Mouse (Mus musculus): Measurements from ENCODE around the gene Adam15. TPM values are rescaled to one million over a fixed set of nuclear protein-coding genes. Genes with fewer than 3 reads are reported as not detected.

The Adam15 gene
- polyA plus RNA-seq, 1 experiment from 2014 or later = 44.0 TPM

- under 1% methylated on average over 51 of the region's 56 CpGs for WGBS
- no peak for DNase-seq (ENCODE audit: low spot score)
- ATAC-seq (ENCODE audit: low FRiP score) = no peak
- Histone ChIP-seq H3K4me1 (replicated peaks; ENCODE audit: control insufficient read depth, insufficient read depth, low read length) (peaks cover 48% of the 10 kb centered on the region), H3K27ac (no peak overlapping the region), H3K27me3 (ENCODE audit: control insufficient read depth, insufficient read depth, low read length) (peaks cover 31% of the 10 kb centered on the region), H3K4me3 (replicated peaks; ENCODE audit: low read length) (peak overlapping the region; percentile 48), H3K9ac (peak overlapping the region; percentile 71), H3K36me3 (replicated peaks; ENCODE audit: control insufficient read depth, insufficient read depth) (no peaks in the 10 kb centered on the region), H3K9me3 (ENCODE audit: control insufficient read depth, low read length) (no peaks in the 10 kb centered on the region), H3K4me2 (replicated peaks) (peak overlapping the region; percentile 100)
Observed at GRCm38 (mm10) chr3:89391663-89392511, 42.1 kb upstream of the Adam15 start.

GRCm38 (mm10) chr3:89390699-89391662, 41.2 kb upstream of the Adam15 start:
- H3K4me1 ChIP-seq (replicated peaks; ENCODE audit: control insufficient read depth, insufficient read depth, low read length) = peaks cover 41% of the 10 kb centered on the region

GRCm38 (mm10) chr3:89390111-89390515, 40.3 kb upstream of the Adam15 start:
- ATAC-seq (ENCODE audit: low FRiP score) (no peak), DNase-seq (ENCODE audit: low spot score) (no peak)
- no peak overlapping the region for H3K9ac ChIP-seq
- no peak overlapping the region for H3K4me3 ChIP-seq (replicated peaks; ENCODE audit: low read length)
- no peak overlapping the region for H3K27ac ChIP-seq
- H3K9me3 ChIP-seq (ENCODE audit: control insufficient read depth, low read length) = no peaks in the 10 kb centered on the region
- peaks cover 19% of the 10 kb centered on the region for H3K27me3 ChIP-seq (ENCODE audit: control insufficient read depth, insufficient read depth, low read length)
- H3K4me1 ChIP-seq (replicated peaks; ENCODE audit: control insufficient read depth, insufficient read depth, low read length) = peaks cover 40% of the 10 kb centered on the region
- H3K36me3 ChIP-seq (replicated peaks; ENCODE audit: control insufficient read depth, insufficient read depth) = no peaks in the 10 kb centered on the region
- 69% methylated on average over 4 of the region's 5 CpGs for WGBS
- H3K4me2 ChIP-seq (replicated peaks) = no peak overlapping the region

More at GRCm38 (mm10) chr3:89390699-89391662, 41.2 kb upstream of the Adam15 start:
- Histone ChIP-seq H3K4me3 (replicated peaks; ENCODE audit: low read length) (peak overlapping the region; percentile 48), H3K4me2 (replicated peaks) (peak overlapping the region; percentile 100), H3K36me3 (replicated peaks; ENCODE audit: control insufficient read depth, insufficient read depth) (no peaks in the 10 kb centered on the region), H3K9me3 (ENCODE audit: control insufficient read depth, low read length) (no peaks in the 10 kb centered on the region), H3K9ac (peak overlapping the region; percentile 71), H3K27ac (no peak overlapping the region), H3K27me3 (ENCODE audit: control insufficient read depth, insufficient read depth, low read length) (peaks cover 28% of the 10 kb centered on the region)
- DNase-seq (ENCODE audit: low spot score) (no peak), ATAC-seq (ENCODE audit: low FRiP score) (no peak)
- WGBS = 11% methylated on average over 19 of the region's 19 CpGs

DNA sequence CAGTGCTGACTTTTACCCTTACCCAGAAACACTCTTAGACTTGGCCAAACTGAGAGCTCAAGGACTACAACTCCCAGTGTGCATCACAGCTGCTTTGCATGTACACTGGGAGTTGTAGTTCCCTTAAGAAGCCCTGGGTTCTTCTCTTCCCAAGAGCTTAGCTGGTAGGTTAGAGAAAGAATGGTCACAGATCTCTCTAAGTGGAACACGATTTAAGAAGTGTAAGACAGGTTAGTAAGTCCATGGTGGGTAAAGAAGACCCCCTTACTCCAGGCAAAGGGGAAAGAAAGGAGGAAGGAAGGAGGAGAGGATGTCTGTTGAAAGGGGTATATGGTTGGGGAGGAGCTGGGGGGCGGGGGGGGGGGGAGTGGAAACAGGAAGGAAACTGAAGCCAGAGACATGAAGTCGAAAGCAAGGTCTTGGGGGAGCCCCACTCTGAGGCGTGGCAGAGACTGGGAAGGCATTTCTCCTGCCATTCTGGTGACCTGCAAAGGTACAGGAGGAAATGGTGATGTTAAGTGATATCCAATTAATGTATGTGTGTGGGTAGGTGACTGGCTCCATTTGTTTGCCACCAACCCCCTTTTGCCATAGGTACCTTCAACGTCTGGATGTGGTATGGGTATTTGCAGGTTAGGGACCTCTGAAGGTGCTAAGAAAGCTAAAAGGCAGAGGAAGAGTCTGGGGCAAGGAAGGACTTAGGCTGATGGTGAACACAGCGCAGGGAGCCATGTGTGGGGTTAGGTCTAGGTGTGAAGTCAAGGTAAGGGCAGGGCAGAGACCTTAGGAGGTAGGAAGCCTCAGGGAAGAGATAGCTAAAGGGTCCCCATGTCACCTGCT, 39.3 kb upstream of the Adam15 start:
- no peaks in the 10 kb centered on the region for H3K36me3 ChIP-seq (replicated peaks; ENCODE audit: control insufficient read depth, insufficient read depth)

GRCm38 (mm10) chr3:89388134-89388881, 38.5 kb upstream of the Adam15 start:
- Histone ChIP-seq H3K9me3 (ENCODE audit: control insufficient read depth, low read length) (no peaks in the 10 kb centered on the region), H3K27ac (no peak overlapping the region), H3K4me3 (replicated peaks; ENCODE audit: low read length) (no peak overlapping the region), H3K9ac (no peak overlapping the region), H3K4me2 (replicated peaks) (no peak overlapping the region), H3K27me3 (ENCODE audit: control insufficient read depth, insufficient read depth, low read length) (0 out of 2 replicates have a peak, but pooled peaks cover 5% of the 10 kb centered on the region), H3K36me3 (replicated peaks; ENCODE audit: control insufficient read depth, insufficient read depth) (no peaks in the 10 kb centered on the region), H3K4me1 (replicated peaks; ENCODE audit: control insufficient read depth, insufficient read depth, low read length) (peaks cover 26% of the 10 kb centered on the region)
- whole genome bisulfite sequencing = 71% methylated on average over 11 of the region's 11 CpGs
- DNase-seq (ENCODE audit: low spot score) (no peak), ATAC-seq (ENCODE audit: low FRiP score) (no peak)

More for the DNA sequence above, 39.3 kb upstream of the Adam15 start:
- ATAC-seq (ENCODE audit: low FRiP score) (no peak), DNase-seq (ENCODE audit: low spot score) (peak; percentile 64)
- H3K27me3 ChIP-seq (ENCODE audit: control insufficient read depth, insufficient read depth, low read length) = peaks cover 9% of the 10 kb centered on the region
- H3K9me3 ChIP-seq (ENCODE audit: control insufficient read depth, low read length) = no peaks in the 10 kb centered on the region
- no peak overlapping the region for H3K27ac ChIP-seq
- H3K9ac ChIP-seq = no peak overlapping the region
- no peak overlapping the region for H3K4me3 ChIP-seq (replicated peaks; ENCODE audit: low read length)
- no peak overlapping the region for H3K4me2 ChIP-seq (replicated peaks)
- H3K4me1 ChIP-seq (replicated peaks; ENCODE audit: control insufficient read depth, insufficient read depth, low read length) = peaks cover 31% of the 10 kb centered on the region
- WGBS = 69% methylated on average over 6 of the region's 6 CpGs

DNA sequence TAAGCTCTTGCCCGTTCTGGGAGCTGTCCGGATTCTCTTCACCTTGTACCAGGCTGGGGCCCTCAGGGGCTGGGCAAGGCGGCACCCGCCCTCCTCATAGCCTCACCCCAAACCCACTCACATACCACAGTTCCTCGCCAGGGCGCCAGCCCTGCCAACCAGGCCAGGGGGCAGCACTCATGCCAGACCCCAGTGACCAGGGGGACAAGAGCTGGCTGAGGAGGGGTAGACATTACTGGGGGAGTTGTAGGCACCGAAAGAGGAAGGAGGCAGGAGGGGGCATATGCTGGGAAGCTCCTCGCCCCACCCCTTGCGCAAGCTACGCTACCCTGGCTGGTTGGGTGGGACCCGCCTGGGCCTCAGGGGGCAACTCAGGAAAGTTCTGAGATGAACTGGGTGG, 37.8 kb upstream of the Adam15 start:
- ATAC-seq (ENCODE audit: low FRiP score) (no peak), DNase-seq (ENCODE audit: low spot score) (no peak)
- WGBS = 80% methylated on average over 11 of the region's 11 CpGs
- no peak overlapping the region for H3K9ac ChIP-seq
- no peak overlapping the region for H3K27ac ChIP-seq
- no peak overlapping the region for H3K4me2 ChIP-seq (replicated peaks)
- H3K36me3 ChIP-seq (replicated peaks; ENCODE audit: control insufficient read depth, insufficient read depth) = no peaks in the 10 kb centered on the region
- peaks cover 21% of the 10 kb centered on the region for H3K4me1 ChIP-seq (replicated peaks; ENCODE audit: control insufficient read depth, insufficient read depth, low read length)
- H3K9me3 ChIP-seq (ENCODE audit: control insufficient read depth, low read length) = no peaks in the 10 kb centered on the region
- H3K4me3 ChIP-seq (replicated peaks; ENCODE audit: low read length) = no peak overlapping the region
- 0 out of 2 replicates have a peak, but pooled peaks cover 5% of the 10 kb centered on the region for H3K27me3 ChIP-seq (ENCODE audit: control insufficient read depth, insufficient read depth, low read length)

GRCm38 (mm10) chr3:89386438-89387420, 36.9 kb upstream of the Adam15 start:
- Histone ChIP-seq H3K4me3 (replicated peaks; ENCODE audit: low read length) (no peak overlapping the region), H3K9me3 (ENCODE audit: control insufficient read depth, low read length) (no peaks in the 10 kb centered on the region), H3K9ac (no peak overlapping the region), H3K36me3 (replicated peaks; ENCODE audit: control insufficient read depth, insufficient read depth) (no peaks in the 10 kb centered on the region), H3K27me3 (ENCODE audit: control insufficient read depth, insufficient read depth, low read length) (no peaks in the 10 kb centered on the region), H3K4me2 (replicated peaks) (no peak overlapping the region), H3K27ac (no peak overlapping the region), H3K4me1 (replicated peaks; ENCODE audit: control insufficient read depth, insufficient read depth, low read length) (peaks cover 14% of the 10 kb centered on the region)
- DNase-seq (ENCODE audit: low spot score) (no peak), ATAC-seq (ENCODE audit: low FRiP score) (no peak)
- WGBS = 52% methylated on average over 16 of the region's 17 CpGs

Measured in hindbrain, embryonic 14.5 days (tissue).